ENCODE assay signal across 25 mouse cellular contexts in genomic region chr13:60124456-60124855, GRCm38 (mm10). TPM values are rescaled to one million over a fixed set of nuclear protein-coding genes. Genes with fewer than 3 reads are reported as not detected.
DNase-seq lines count a peak whose midpoint lies in the region; ATAC-seq lines count a peak whose summit lies in the region.
"Had no signal": no experiment of that assay in that cellular context is flagged by ENCODE, and none has a peak within 500 bp of the region (broad histone marks: within the 10 kb centered on the region; RNA-seq: fewer than 3 reads in every experiment).

No protein-coding gene starts in this region.

- H3K4me3 ChIP-seq in heart, embryonic 10.5 days = no peak overlapping the region
- H3K4me3 ChIP-seq in neural tube, embryonic 12.5 days = no peak overlapping the region
- no peak overlapping the region for H3K4me3 ChIP-seq in neural tube, embryonic 15.5 days (replicated peaks)
- no peak overlapping the region for H3K4me3 ChIP-seq in limb, embryonic 10.5 days
- H3K4me3 ChIP-seq: embryonic facial prominence, embryonic 10.5 days; embryonic facial prominence, embryonic 12.5 days; forebrain, embryonic 13.5 days; forebrain, embryonic 15.5 days had no signal

- H3K27me3 ChIP-seq in heart, embryonic 10.5 days (ENCODE audit: insufficient read depth, poor library complexity, severe bottlenecking) = no peaks in the 10 kb centered on the region
- H3K27me3 ChIP-seq in neural tube, embryonic 12.5 days (replicated peaks) = no peaks in the 10 kb centered on the region; the same call in 1 of the 2 replicates
- H3K27me3 ChIP-seq in neural tube, embryonic 15.5 days (replicated peaks) = 0 out of 2 replicates have a peak, but pooled peaks cover 3% of the 10 kb centered on the region
- 0 out of 2 replicates have a peak, but pooled peaks cover 13% of the 10 kb centered on the region for H3K27me3 ChIP-seq in limb, embryonic 10.5 days (ENCODE audit: low read depth, poor library complexity, severe bottlenecking)
- H3K27me3 ChIP-seq: CH12.LX; embryonic facial prominence, embryonic 12.5 days; forebrain, embryonic 15.5 days; Patski had no signal

- ATAC-seq in neural tube, embryonic 12.5 days (ENCODE audit: low FRiP score, low read depth) = no peak
- no peak for ATAC-seq in neural tube, embryonic 15.5 days (ENCODE audit: low FRiP score)
- ATAC-seq: activated CD4-positive, CD25-positive, alpha-beta regulatory T cell, adult 4 months; CD4-positive, CD25-positive, alpha-beta regulatory T cell, adult 4 months; forebrain, embryonic 13.5 days; forebrain, embryonic 15.5 days; forebrain, postnatal 0 days; Patski had no signal

- H3K4me2 ChIP-seq in neural tube, embryonic 12.5 days (replicated peaks) = peak overlapping the region; percentile 4; the same call in 1 of the 2 replicates
- no peak overlapping the region for H3K4me2 ChIP-seq in neural tube, embryonic 15.5 days
- H3K4me2 ChIP-seq: embryonic facial prominence, embryonic 12.5 days; forebrain, embryonic 15.5 days had no signal

- H3K4me1 ChIP-seq in heart, embryonic 10.5 days = peaks cover 16% of the 10 kb centered on the region
- H3K4me1 ChIP-seq in neural tube, embryonic 12.5 days = peaks cover 60% of the 10 kb centered on the region
- peaks cover 29% of the 10 kb centered on the region for H3K4me1 ChIP-seq in neural tube, embryonic 15.5 days
- peaks cover 72% of the 10 kb centered on the region for H3K4me1 ChIP-seq in limb, embryonic 10.5 days

- peak; percentile 71 for DNase-seq in heart, adult 11 months
- no peak for DNase-seq in heart, embryonic 10.5 days (ENCODE audit: low spot score)
- DNase-seq in limb, embryonic 10.5 days (ENCODE audit: low spot score) = no peak
- DNase-seq in layer of hippocampus, adult 9-10 months (ENCODE audit: low spot score) = no peak
- DNase-seq: adrenal gland, adult 2 months; adrenal gland, postnatal 10 days; adrenal gland, postnatal 25 days; B cell, adult 2 months; cerebellum, adult 11-12 months; cerebellum, adult 2 months; cerebellum, adult 9-10 months; cerebellum, postnatal 10 days; cerebellum, postnatal 25 days; forebrain, postnatal 0 days had no signal

- no peaks in the 10 kb centered on the region for H3K36me3 ChIP-seq in heart, embryonic 10.5 days
- H3K36me3 ChIP-seq in neural tube, embryonic 12.5 days = no peaks in the 10 kb centered on the region
- no peaks in the 10 kb centered on the region for H3K36me3 ChIP-seq in neural tube, embryonic 15.5 days
- H3K36me3 ChIP-seq in limb, embryonic 10.5 days = no peaks in the 10 kb centered on the region
- H3K36me3 ChIP-seq: embryonic facial prominence, embryonic 10.5 days; embryonic facial prominence, embryonic 12.5 days; forebrain, embryonic 15.5 days; G1E had no signal

- 75% methylated on average over 7 of the region's 7 CpGs for WGBS in heart, embryonic 10.5 days
- 16% methylated on average over 7 of the region's 7 CpGs for WGBS in neural tube, embryonic 12.5 days
- 19% methylated on average over 7 of the region's 7 CpGs for WGBS in neural tube, embryonic 15.5 days
- 25% methylated on average over 7 of the region's 7 CpGs for WGBS in limb, embryonic 10.5 days

- no peak overlapping the region for H3K9ac ChIP-seq in neural tube, embryonic 12.5 days
- H3K9ac ChIP-seq in neural tube, embryonic 15.5 days (replicated peaks) = no peak overlapping the region
- H3K9ac ChIP-seq: embryonic facial prominence, embryonic 12.5 days; forebrain, embryonic 13.5 days; forebrain, embryonic 15.5 days; forebrain, postnatal 0 days had no signal

- no peaks in the 10 kb centered on the region for H3K9me3 ChIP-seq in heart, embryonic 10.5 days
- no peaks in the 10 kb centered on the region for H3K9me3 ChIP-seq in neural tube, embryonic 12.5 days
- H3K9me3 ChIP-seq in neural tube, embryonic 15.5 days (replicated peaks) = no peaks in the 10 kb centered on the region
- H3K9me3 ChIP-seq in limb, embryonic 10.5 days (replicated peaks) = no peaks in the 10 kb centered on the region
- H3K9me3 ChIP-seq: embryonic facial prominence, embryonic 10.5 days; embryonic facial prominence, embryonic 12.5 days; forebrain, embryonic 13.5 days; forebrain, embryonic 15.5 days had no signal

- no peak overlapping the region for H3K27ac ChIP-seq in heart, embryonic 10.5 days
- no peak overlapping the region for H3K27ac ChIP-seq in neural tube, embryonic 12.5 days
- H3K27ac ChIP-seq in neural tube, embryonic 15.5 days (replicated peaks) = no peak overlapping the region
- H3K27ac ChIP-seq in limb, embryonic 10.5 days = peak overlapping the region; percentile 79; the same call in 1 of the 2 replicates
- H3K27ac ChIP-seq: embryonic facial prominence, embryonic 12.5 days had no signal

RNA-seq across cellular contexts. Expression of gene Gas1, which starts 52.7 kb away (rescaled TPM):
- 27.4 and 71.7 TPM in 2 replicates for polyA plus RNA-seq in heart, embryonic 10.5 days (2016; fragmentation: Nextera tagmentation; extraction: Ambion mirVana)
- polyA plus RNA-seq in neural tube, embryonic 12.5 days (2016; fragmentation: Nextera tagmentation; extraction: Ambion mirVana) = 153 and 168 TPM in 2 replicates
- 16.2 and 26.7 TPM in 2 replicates for polyA plus RNA-seq in neural tube, embryonic 15.5 days (2015; fragmentation: Nextera tagmentation; extraction: Ambion mirVana)
- polyA plus RNA-seq in limb, embryonic 10.5 days (2016; fragmentation: Nextera tagmentation; extraction: Ambion mirVana) = 143 and 161 TPM in 2 replicates
- polyA plus RNA-seq: activated CD4-positive, CD25-positive, alpha-beta regulatory T cell, adult 4 months; CD4-positive, CD25-positive, alpha-beta regulatory T cell, adult 4 months; G1E had no signal
